Mouse (Mus musculus): ENCODE data around the gene Prdm16.

- TF ChIP-seq POLR2A (IDR thresholded peaks at IDR 0.05; ENCODE audit: borderline replicate concordance, low read depth, low read length) (no peak), CTCF (IDR thresholded peaks at IDR 0.05; ENCODE audit: low read depth, low read length) (no peak)
Measured at GRCm38 (mm10) chr4:154526351-154526786, 110.3 kb downstream of the Prdm16 start.

All from bone marrow macrophage, adult 2 months (primary cell).